Mouse (Mus musculus) heart, embryonic 10.5 days (tissue): ENCODE results near the gene Selenbp1. TPM values are rescaled to one million over a fixed set of nuclear protein-coding genes. Genes with fewer than 3 reads are reported as not detected.
"Not testable (repeated sequence)": the region's sequence is repeated elsewhere in the genome, so short reads cannot be mapped to it uniquely, and the experiment has no call there.

ENCODE experiments used
- DNase-seq: peaks from one replicate; pipeline ENCODE4 v3.0.0-alpha.2; 2017; ENCODE audit warnings: low spot score
- H3K27ac ChIP-seq: fragments of 300-500 bp; sonication (generic); 2 replicates; pipeline ENCODE4 v1.5.1; 2016; ENCODE audit warnings: mild to moderate bottlenecking
- H3K27me3 ChIP-seq: fragments of 300-500 bp; sonication (generic); 2 replicates; pipeline ENCODE4 v1.6.1; 2016; ENCODE audit warnings: mild to moderate bottlenecking; ENCODE audit not compliant: poor library complexity, insufficient read depth, severe bottlenecking
- H3K36me3 ChIP-seq: fragments of 300-500 bp; sonication (generic); 2 replicates; pipeline ENCODE4 v1.6.1; 2016; ENCODE audit warnings: mild to moderate bottlenecking, moderate library complexity
- H3K4me1 ChIP-seq: fragments of 300-500 bp; sonication (generic); 2 replicates; pipeline ENCODE4 v1.6.1; 2016; ENCODE audit warnings: mild to moderate bottlenecking
- H3K4me3 ChIP-seq: fragments of 300-500 bp; sonication (generic); 2 replicates; pipeline ENCODE4 v1.5.1; 2016; ENCODE audit warnings: mild to moderate bottlenecking, moderate library complexity
- H3K9me3 ChIP-seq: fragments of 300-500 bp; sonication (generic); 2 replicates; pipeline ENCODE4 v1.6.1; 2016; ENCODE audit warnings: mild to moderate bottlenecking, moderate library complexity
- WGBS: fragments of 180-500 bp; shearing (Covaris S2); methylation state at CpG from one replicate; pipeline ENCODE4 v1.1.7; 2016; 5-methylcytosine and 5-hydroxymethylcytosine counted together
- polyA plus RNA-seq: library from polyadenylated mRNA; unstranded; fragments of >200 nt; fragmentation: Nextera tagmentation; extraction: Ambion mirVana; gene quantifications from 2 replicates; pipeline ENCODE4 v1.2.1, GENCODE M21; 2016

The Selenbp1 gene
- polyA plus RNA-seq, 1 experiment from 2014 or later: 30.5 TPM

DNA sequence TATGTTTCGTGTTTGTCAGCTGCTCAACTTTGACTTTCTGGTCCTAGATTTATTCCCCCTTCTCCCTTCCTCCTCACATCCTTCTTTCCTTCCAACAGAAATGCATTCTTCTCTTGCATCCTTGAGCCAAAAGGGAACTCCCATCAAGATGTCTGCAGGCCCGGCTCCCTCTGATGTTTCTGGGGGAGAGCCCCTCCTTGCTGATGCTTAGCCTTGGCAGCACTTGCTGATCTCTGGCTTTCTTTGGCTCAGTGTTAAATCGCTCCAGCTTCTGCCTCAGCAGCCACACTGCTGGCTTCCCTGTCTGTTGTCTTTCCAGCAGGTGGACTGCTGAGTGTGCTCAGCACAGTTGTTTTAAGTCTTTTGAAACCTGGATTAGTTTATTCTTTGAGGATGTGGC lies 11.8 kb upstream of the Selenbp1 start:
- no peaks in the 10 kb centered on the region for H3K36me3 ChIP-seq
- H3K27ac ChIP-seq: no peak overlapping the region
- H3K9me3 ChIP-seq: no peaks in the 10 kb centered on the region
- DNase-seq: no peak
- H3K27me3 ChIP-seq: no peaks in the 10 kb centered on the region
- WGBS: 51% methylated on average over 3 of the region's 3 CpGs
- H3K4me1 ChIP-seq: peaks cover 9% of the 10 kb centered on the region
- no peak overlapping the region for H3K4me3 ChIP-seq

DNA sequence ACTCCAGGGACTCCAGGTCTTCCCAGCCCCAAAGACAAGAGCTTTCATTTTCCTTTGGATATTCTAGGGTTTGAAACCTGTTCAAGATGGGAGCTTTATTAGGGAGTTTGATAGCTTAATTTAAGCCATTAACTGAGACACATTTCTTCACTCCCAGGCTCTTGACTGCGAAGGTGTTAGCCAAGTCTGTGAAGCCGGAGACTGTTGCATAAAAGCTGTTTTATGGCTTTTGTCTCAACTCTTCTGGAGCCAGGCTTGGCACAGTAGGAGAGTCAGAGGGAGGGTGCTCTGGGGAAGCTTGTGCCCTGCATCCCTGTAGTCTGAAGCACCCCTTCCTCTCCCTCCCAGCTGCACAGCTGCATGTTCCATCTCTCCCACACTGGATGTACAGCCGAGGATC lies 10.5 kb upstream of the Selenbp1 start:
- 64% methylated on average over 3 of the region's 3 CpGs for WGBS
- DNase-seq: no peak
- Histone ChIP-seq H3K27ac (no peak overlapping the region), H3K4me3 (no peak overlapping the region), H3K27me3 (no peaks in the 10 kb centered on the region), H3K36me3 (no peaks in the 10 kb centered on the region), H3K4me1 (peaks cover 11% of the 10 kb centered on the region), H3K9me3 (no peaks in the 10 kb centered on the region)

DNA sequence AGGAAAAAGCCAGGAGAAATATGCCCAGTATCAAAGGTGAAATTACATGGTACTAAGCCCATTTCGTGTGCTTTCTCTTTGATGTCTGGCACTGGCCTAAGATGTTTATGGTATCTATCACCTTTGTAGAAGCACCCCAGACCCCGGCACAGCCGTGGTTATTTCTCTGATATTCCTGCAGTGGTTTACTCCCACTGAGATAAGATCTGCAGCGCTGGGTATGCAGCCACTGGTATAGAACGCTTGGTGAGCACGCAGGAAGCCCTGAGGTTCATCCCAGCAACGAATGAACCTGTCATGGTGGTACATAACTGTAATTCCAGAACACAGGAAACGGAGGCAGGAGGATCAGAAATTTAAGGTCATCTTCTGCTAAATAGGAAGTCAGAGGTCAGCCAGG lies 8.2 kb upstream of the Selenbp1 start:
- WGBS: 59% methylated on average over 8 of the region's 8 CpGs
- H3K27ac ChIP-seq: no peak overlapping the region
- H3K36me3 ChIP-seq: no peaks in the 10 kb centered on the region
- H3K9me3 ChIP-seq: no peaks in the 10 kb centered on the region
- H3K4me1 ChIP-seq: 0 out of 2 replicates have a peak, but pooled peaks cover 3% of the 10 kb centered on the region
- DNase-seq: no peak
- H3K27me3 ChIP-seq: no peaks in the 10 kb centered on the region
- H3K4me3 ChIP-seq: no peak overlapping the region

DNA sequence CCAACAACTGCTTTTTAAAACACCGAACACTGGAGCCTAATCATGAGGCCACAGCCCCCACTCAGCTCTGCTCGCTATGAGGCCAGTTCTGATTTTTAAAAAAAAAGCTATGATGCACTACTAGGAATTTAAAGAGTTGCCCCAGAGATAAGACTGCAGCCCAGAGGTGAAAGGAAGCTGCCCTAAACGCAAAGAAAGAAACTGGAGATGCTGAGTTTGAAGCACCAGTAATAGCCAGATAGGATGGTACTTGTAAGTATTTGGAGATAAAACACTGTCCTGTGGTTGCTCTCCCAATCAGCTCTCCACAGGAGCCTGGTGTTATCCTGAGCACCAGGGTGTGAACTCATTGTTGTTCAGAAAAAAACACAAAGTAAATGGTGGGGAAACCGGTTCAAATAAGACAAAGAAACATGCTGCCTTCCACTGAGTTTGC lies 6.5 kb upstream of the Selenbp1 start:
- not testable (repeated sequence) for H3K27ac ChIP-seq, H3K27me3 ChIP-seq, H3K4me3 ChIP-seq, H3K9me3 ChIP-seq, H3K36me3 ChIP-seq
- DNase-seq: peak; percentile 78
- 22% methylated on average over 4 of the region's 4 CpGs for WGBS
- peaks cover 11% of the 10 kb centered on the region for H3K4me1 ChIP-seq

DNA sequence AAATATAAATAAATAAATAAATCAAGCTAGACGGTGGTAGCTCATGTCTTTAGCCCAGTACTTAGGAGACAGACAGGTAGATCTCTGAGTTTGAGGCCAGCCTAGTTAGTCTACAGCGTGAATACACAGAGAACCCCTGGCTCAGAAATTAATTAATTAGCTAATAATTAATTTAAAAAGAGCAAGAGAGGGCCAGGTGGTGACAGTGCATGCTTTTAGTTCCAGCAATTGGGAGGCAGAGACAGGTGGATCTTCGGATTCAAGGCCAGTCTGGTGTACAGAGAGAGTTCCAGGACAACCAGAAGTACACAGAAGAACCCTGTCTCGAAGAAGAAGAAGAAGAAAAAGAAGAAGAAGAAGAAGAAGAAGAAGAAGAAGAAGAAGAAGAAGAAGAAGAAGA lies 3.9 kb upstream of the Selenbp1 start:
- H3K27ac ChIP-seq: not testable (repeated sequence)
- WGBS: 89% methylated on average over 4 of the region's 4 CpGs

DNA sequence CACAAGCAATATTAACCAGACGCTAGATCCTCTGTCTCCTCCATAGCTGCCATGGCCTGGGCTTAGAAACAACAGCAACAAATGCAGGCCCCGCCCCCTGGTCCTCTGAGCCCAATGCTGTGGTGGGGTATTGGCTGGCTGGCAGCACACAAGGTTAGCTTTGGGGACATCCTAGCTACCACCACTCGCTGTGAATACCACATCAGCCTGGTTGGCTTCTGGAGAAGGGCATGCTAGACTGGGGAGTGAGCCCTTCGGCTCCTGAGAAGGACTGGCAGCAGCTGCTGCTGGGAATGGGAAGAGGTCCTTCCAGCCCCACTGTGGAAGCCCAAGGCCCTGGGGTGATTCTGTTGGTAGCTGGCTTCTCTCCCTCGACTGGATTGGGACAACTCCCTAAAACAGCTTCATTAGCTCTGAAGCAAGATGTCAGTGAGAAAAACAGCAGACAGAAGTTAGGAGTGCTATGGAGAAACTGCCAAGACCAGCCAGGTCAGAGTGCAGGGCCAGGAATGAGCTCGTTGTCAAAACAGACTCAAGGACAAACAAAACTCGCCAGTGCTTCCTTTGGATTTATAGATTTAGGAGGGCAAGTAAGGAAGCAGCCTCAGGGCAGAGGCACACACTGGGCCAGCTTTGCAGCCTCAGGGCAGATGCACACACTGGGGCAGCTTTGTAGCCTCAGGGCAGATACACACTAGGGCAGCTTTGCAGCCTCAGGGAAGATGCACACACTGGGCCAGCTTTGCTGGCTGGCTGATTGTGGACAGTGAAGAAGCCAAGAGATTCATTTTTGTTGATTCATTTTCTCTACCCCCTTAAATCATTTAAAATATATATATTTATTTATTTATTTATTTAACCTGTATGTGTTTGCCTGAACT lies 2.2 kb upstream of the Selenbp1 start:
- H3K9me3 ChIP-seq, H3K27me3 ChIP-seq, DNase-seq, H3K4me3 ChIP-seq, H3K27ac ChIP-seq, H3K36me3 ChIP-seq: not testable (repeated sequence)
- 38% methylated on average over 7 of the region's 7 CpGs for WGBS
- peaks cover 30% of the 10 kb centered on the region for H3K4me1 ChIP-seq

More for the DNA sequence above, 3.9 kb upstream of the Selenbp1 start:
- not testable (repeated sequence) for H3K9me3 ChIP-seq, H3K36me3 ChIP-seq, H3K27me3 ChIP-seq, DNase-seq, H3K4me3 ChIP-seq
- H3K4me1 ChIP-seq: peaks cover 30% of the 10 kb centered on the region

DNA sequence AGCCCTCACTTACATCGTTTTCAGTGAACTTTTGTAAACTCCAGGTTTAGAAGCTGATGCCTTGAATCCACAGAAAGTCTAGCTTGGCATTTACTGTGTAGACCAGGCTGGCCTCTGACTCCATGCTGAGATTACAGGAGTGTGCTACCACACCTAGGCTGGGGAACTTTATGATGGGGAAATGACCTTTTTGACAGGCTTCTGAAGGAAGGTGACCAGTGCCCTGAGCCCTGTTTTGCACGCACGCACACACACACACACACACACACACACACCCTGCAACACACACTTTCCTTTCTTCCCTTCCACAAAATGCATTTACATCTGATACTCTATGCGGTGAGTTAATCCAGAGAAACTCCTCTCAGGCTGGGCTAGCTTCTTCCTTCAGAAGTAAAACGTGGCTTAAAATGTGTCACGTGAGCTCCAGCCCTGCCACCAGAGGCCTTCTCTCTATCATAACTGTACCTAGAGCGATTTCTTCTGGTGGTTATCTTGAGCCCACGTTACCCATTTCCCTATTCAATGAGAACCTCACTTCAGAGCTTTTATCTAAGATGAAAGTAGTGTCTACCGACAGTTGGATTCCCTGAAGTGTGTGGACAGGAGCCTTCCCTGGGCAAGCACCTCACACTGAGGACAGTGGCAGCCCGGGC lies 1.3 kb upstream of the Selenbp1 start:
- DNase-seq, H3K36me3 ChIP-seq, H3K4me3 ChIP-seq, H3K27ac ChIP-seq, H3K27me3 ChIP-seq, H3K9me3 ChIP-seq: not testable (repeated sequence)
- WGBS: 58% methylated on average over 10 of the region's 10 CpGs
- H3K4me1 ChIP-seq: peaks cover 27% of the 10 kb centered on the region

DNA sequence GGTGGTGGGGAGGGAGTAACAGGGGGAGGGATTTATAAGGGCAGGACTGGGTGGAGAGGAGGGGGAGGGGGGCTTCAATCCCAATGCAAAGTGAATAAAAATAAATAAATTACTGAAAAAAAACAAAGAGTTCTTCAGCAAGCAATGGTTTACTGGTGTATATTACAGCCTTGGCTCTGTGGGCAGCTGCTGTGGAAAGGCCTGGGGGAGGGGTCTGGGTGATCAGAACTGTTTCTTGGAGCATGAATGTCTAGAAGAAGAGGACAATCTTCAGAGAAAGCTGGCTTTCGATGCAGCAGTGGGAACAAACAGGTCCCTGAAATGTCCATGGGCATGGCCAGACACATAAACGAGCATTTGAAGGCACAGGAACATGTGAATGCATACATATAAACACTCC lies 577 bp upstream of the Selenbp1 start:
- Histone ChIP-seq H3K4me1 (peaks cover 27% of the 10 kb centered on the region), H3K27ac (peak overlapping the region; percentile 85)
- not testable (repeated sequence) for H3K27me3 ChIP-seq, H3K36me3 ChIP-seq, H3K4me3 ChIP-seq, DNase-seq, H3K9me3 ChIP-seq
- WGBS: 51% methylated on average over 2 of the region's 2 CpGs

DNA sequence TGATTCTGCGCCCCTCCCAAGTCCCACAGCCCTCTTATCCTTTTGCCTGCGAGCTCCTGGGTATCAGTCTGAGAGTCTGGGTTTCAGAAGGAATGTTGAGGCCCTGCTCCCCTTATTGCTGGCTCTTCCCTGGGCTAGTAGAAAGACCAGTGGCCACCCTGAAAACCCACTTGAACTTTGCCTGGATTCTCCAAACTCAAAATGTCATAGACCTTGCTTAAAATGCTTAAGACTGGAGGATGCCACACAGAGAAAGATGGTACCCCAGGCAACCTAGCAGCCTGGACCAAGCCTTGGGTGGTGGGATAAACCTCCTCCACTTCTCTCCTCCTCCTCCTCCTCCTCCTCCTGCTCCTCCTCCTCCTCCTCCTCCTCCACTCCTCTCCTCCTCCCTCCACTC lies 748 bp downstream of the Selenbp1 start:
- not testable (repeated sequence) for H3K9me3 ChIP-seq, H3K4me3 ChIP-seq, H3K27ac ChIP-seq, DNase-seq, H3K36me3 ChIP-seq, H3K27me3 ChIP-seq
- WGBS: no CpG with 5 or more reads among the region's 2 CpGs
- H3K4me1 ChIP-seq: peaks cover 30% of the 10 kb centered on the region

DNA sequence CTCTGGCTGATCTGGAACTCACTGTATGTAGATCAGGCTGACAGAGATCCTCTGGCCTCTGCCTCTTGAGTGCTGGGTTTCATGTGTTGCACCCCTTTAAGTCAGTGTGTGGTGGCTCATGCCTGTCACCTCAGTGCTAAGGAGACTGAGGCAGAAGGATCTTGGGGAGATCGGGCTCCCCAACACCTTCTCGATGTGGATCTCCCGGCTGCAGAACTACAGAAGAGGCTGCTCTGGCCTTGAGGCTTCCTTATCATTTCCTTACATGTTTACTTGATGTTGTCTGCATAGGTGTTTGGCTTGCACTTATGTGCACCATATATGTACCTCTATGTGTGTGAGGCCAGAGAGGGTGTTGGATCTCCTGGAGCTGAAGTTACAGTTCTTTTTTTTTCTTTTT lies 1.7 kb downstream of the Selenbp1 start:
- H3K27me3 ChIP-seq, H3K9me3 ChIP-seq, H3K27ac ChIP-seq, DNase-seq, H3K36me3 ChIP-seq, H3K4me3 ChIP-seq: not testable (repeated sequence)
- WGBS: 92% methylated on average over 3 of the region's 3 CpGs
- peaks cover 30% of the 10 kb centered on the region for H3K4me1 ChIP-seq

DNA sequence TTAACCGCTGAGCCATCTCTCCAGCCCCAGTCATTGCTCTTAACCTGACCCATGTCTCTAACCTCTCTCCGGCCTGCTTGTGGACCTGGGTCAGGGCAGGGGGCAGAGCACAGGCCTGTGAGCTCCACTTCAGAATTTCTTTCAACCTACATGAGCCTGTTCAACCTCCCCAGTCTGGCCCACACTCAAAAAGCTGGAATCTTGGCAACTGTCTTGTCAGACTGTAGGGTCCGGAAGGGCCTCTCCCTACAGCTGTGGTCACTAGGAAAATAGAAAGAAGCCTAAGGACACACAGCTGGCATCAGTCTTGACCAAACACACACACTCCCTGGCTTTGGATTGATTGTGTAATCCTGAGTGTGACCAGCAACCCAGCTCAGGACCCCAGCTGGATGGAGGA lies 2.5 kb downstream of the Selenbp1 start:
- not testable (repeated sequence) for H3K27ac ChIP-seq, H3K36me3 ChIP-seq, H3K27me3 ChIP-seq, DNase-seq, H3K9me3 ChIP-seq, H3K4me3 ChIP-seq
- 86% methylated on average over 3 of the region's 3 CpGs for WGBS
- H3K4me1 ChIP-seq: peaks cover 35% of the 10 kb centered on the region

DNA sequence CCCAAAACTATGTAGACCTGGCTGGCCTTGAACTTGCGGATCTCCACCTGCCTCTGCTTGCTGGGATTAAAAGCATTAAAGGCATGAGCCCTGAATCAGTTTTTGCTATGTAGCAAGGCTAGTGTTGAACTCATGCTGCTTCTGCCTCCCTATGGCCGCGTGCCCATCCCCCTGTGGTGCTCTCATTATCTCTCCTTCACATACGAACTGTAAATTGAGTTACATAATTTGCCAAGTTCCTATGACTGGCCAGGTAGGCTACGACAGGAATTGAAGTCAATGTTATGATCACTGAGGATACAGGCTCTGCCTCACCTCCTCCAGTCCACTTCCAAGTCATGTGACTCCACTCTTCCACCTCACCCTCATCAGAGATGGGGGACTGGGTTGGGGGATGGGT lies 3.3 kb downstream of the Selenbp1 start:
- WGBS: 71% methylated on average over 5 of the region's 5 CpGs
- peaks cover 29% of the 10 kb centered on the region for H3K4me1 ChIP-seq
- H3K27me3 ChIP-seq, H3K27ac ChIP-seq, H3K4me3 ChIP-seq, H3K9me3 ChIP-seq, H3K36me3 ChIP-seq: not testable (repeated sequence)
- DNase-seq: peak; percentile 48

DNA sequence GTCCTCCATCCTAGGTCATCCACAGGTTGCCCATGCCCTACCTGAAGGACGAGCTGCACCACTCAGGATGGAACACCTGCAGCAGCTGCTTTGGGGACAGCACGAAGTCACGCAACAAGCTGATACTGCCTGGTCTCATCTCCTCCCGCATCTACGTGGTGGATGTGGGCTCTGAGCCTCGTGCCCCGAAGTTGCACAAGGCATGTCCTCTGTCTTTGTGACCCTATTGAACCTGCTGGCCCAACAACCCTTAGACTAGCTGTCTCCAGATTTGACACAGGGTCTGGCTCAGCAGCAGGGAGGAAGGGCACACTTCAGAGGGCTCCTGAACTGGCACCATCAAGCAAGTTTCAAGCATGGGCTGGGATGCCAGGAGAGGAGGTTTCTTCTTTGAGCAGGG lies 4.3 kb downstream of the Selenbp1 start:
- peaks cover 23% of the 10 kb centered on the region for H3K4me1 ChIP-seq
- WGBS: 84% methylated on average over 7 of the region's 7 CpGs

More for the DNA sequence above, 4.3 kb downstream of the Selenbp1 start:
- not testable (repeated sequence) for H3K27me3 ChIP-seq, H3K4me3 ChIP-seq, H3K9me3 ChIP-seq, H3K27ac ChIP-seq, H3K36me3 ChIP-seq
- peak; percentile 66 for DNase-seq
